8 mouse cellular contexts compared by ENCODE assay signal in genomic region chr5:139826357-139827055, GRCm38 (mm10). TPM values are rescaled to one million over a fixed set of nuclear protein-coding genes. Genes with fewer than 3 reads are reported as not detected.
DNase-seq lines count a peak whose midpoint lies in the region; ATAC-seq lines count a peak whose summit lies in the region.

Gene Gm26938, minus strand, starts transcription at chr5:139826407.
Gene Psmg3, minus strand, starts transcription at chr5:139826885.

- H3K4me3 ChIP-seq in intestine, embryonic 16.5 days (ENCODE audit: low read length) = peak within 1 kb of the TSS; percentile 83
- peak within 1 kb of the TSS; percentile 80 for H3K4me3 ChIP-seq in midbrain, embryonic 10.5 days

- no peaks in the 10 kb centered on the region for H3K9me3 ChIP-seq in intestine, embryonic 16.5 days (ENCODE audit: control insufficient read depth, low read length)
- H3K9me3 ChIP-seq in midbrain, embryonic 10.5 days (replicated peaks) = no peaks in the 10 kb centered on the region

- intact Hi-C loops in left cerebral cortex, postnatal 36 days (cut with DNase I) = loop anchor here (5.0 kb wide), 1 partner anchor 49 kb away; the partner anchor contains the start of gene Ints1

- H3K4me1 ChIP-seq in intestine, embryonic 16.5 days (ENCODE audit: control insufficient read depth, insufficient read depth, low read length) = peaks cover 13% of the 10 kb centered on the region
- peaks cover 21% of the 10 kb centered on the region for H3K4me1 ChIP-seq in midbrain, embryonic 10.5 days

- H3K9ac ChIP-seq in intestine, embryonic 16.5 days (ENCODE audit: low read depth, low read length) = peak within 1 kb of the TSS; percentile 84

- H3K36me3 ChIP-seq in intestine, embryonic 16.5 days (ENCODE audit: control insufficient read depth, insufficient read depth, low read length) = peaks cover 4% of the 10 kb centered on the region; the same call in 1 of the 2 replicates
- peaks cover 32% of the 10 kb centered on the region for H3K36me3 ChIP-seq in midbrain, embryonic 10.5 days

- no peaks in the 10 kb centered on the region for H3K27me3 ChIP-seq in intestine, embryonic 16.5 days (replicated peaks; ENCODE audit: control insufficient read depth, insufficient read depth, low read length)
- H3K27me3 ChIP-seq in midbrain, embryonic 10.5 days (ENCODE audit: low read depth, poor library complexity, severe bottlenecking) = no peaks in the 10 kb centered on the region

- peak within 1 kb of the TSS; percentile 87 for H3K4me2 ChIP-seq in intestine, embryonic 16.5 days (ENCODE audit: low read depth, low read length)

- H3K27ac ChIP-seq in intestine, embryonic 16.5 days (ENCODE audit: low read length) = peak within 1 kb of the TSS; percentile 72
- H3K27ac ChIP-seq in midbrain, embryonic 10.5 days (replicated peaks) = peak within 1 kb of the TSS; percentile 92

- under 1% methylated on average over 43 of the region's 43 CpGs for WGBS in intestine, embryonic 16.5 days
- WGBS in midbrain, embryonic 10.5 days = under 1% methylated on average over 43 of the region's 43 CpGs

- peak; percentile 95 for DNase-seq in adrenal gland, postnatal 10 days
- DNase-seq in embryo, embryonic 9.5 days (ENCODE audit: extremely low spot score) = peak; percentile 97
- DNase-seq in gastrocnemius, postnatal 4 days (ENCODE audit: low spot score in 2 of 2) = peak; percentile 73 to 85
- DNase-seq in left cerebral cortex, postnatal 36 days (ENCODE audit: low spot score in 2 of 2) = peak; percentile 91 to 92
- peak; percentile 91 for DNase-seq in midbrain, embryonic 10.5 days (ENCODE audit: low spot score)
- DNase-seq in right cerebral cortex, postnatal 36 days (ENCODE audit: low spot score in 2 of 2) = peak; percentile 79 to 82
- peak; percentile 87 to 88 for DNase-seq in urinary bladder, postnatal 4 days (ENCODE audit: low spot score in 2 of 2)

- peak; percentile 39 for ATAC-seq in intestine, embryonic 16.5 days

RNA-seq across cellular contexts. Expression of gene Gm26938, which starts in this region (rescaled TPM):
- total RNA-seq in adrenal gland, postnatal 10 days (2021) = not detected
- not detected for total RNA-seq in gastrocnemius, postnatal 4 days (2021)
- polyA plus RNA-seq in intestine, embryonic 16.5 days (2015; fragmentation: Nextera tagmentation; extraction: Ambion mirVana) = not detected in 2 replicates
- not detected for total RNA-seq in left cerebral cortex, postnatal 36 days (2021)
- not detected in 2 replicates for polyA plus RNA-seq in midbrain, embryonic 10.5 days (2016; fragmentation: Nextera tagmentation; extraction: Ambion mirVana)

RNA-seq across cellular contexts. Expression of gene Psmg3, which starts in this region (rescaled TPM):
- total RNA-seq in adrenal gland, postnatal 10 days (2021) = 10 to 100 TPM; 16.5 to 19.7 TPM
- total RNA-seq in gastrocnemius, postnatal 4 days (2021) = 10 to 100 TPM; 14.6 to 18.5 TPM
- 67.6 and 80.3 TPM in 2 replicates for polyA plus RNA-seq in intestine, embryonic 16.5 days (2015; fragmentation: Nextera tagmentation; extraction: Ambion mirVana)
- total RNA-seq in left cerebral cortex, postnatal 36 days (2021) = 10 to 100 TPM; 19.3 to 19.9 TPM
- 100 and 102 TPM in 2 replicates for polyA plus RNA-seq in midbrain, embryonic 10.5 days (2016; fragmentation: Nextera tagmentation; extraction: Ambion mirVana)

Comparison
In these comparisons a context has a peak if more than half of its experiments do, and no peak if none do; other contexts are left out.
1. Peak in every context shown above with its lines: DNase-seq, ATAC-seq, H3K4me3 ChIP-seq and H3K27ac ChIP-seq.